In the genomic region with DNA sequence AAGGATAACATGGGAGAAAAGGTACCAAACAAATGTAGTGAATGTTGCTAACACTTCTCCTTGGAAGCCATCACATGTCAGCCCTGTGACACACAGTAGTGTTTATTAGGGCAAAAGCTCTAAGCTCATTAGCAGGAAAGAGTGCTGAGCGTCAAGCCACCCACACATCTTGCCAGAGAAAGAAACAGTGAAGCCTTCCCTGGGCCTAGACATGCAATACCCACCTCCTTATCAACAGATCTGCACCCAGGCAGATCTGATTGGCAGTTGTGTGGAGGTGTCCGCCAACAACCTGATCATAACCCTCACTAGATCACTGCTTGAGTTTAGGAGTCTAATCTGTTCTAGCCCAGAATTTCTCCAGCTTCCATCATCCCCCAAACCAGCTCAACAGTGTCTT, we compare ENCODE assay signal across 10 mouse cellular contexts.
"Had no signal": no experiment of that assay in that cellular context is flagged by ENCODE, and none has a peak within 500 bp of the region (broad histone marks: within the 10 kb centered on the region; RNA-seq: fewer than 3 reads in every experiment).

No protein-coding gene starts in this region.

- DNase-seq: gastrocnemius, postnatal 14 days; gastrocnemius, postnatal 36 days; heart, adult 18-20 months; heart, postnatal 10 days; heart, postnatal 4 days; kidney, adult 18-20 months; kidney, adult 8-10 months; kidney, postnatal 10 days; kidney, postnatal 25 days; kidney, postnatal 4 days had no signal
